Mouse (Mus musculus) ovary, adult 2 months (tissue): ENCODE measurements around the gene Acer1. TPM values are rescaled to one million over a fixed set of nuclear protein-coding genes. Genes with fewer than 3 reads are reported as not detected.

ENCODE experiments used
- polyA plus RNA-seq: library from polyadenylated mRNA; depleted of rRNA; stranded (reverse); fragments of >200 nt; gene quantifications from 2 replicates; pipeline ENCODE4 v1.2.3, GENCODE M21; 2012; rRNA removed

The Acer1 gene
- 0.14 TPM in 2 replicates for polyA plus RNA-seq

DNA sequence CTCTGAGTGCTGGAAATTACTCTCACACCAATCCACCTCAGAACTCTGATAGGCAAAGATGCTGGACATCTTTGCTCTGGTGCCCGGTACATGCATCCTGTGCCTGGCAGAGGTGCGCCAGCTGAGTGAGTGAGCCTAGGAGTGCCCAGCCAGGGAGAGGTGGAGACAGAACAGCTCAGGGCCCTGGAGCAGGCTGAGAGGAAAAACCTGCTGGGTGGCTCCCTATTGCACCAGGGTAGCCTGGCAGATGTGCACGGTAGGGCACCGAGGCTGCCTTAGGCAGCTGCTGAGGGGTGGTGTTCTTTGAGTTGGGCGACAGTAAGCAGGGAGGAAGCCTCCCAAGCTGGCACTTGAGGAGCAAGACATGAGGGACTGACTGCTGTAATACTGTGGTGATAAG lies at the start of gene Acer1:
Gene Acer1, minus strand, starts transcription at position 114 of the 400 bp plus-strand sequence.

DNA sequence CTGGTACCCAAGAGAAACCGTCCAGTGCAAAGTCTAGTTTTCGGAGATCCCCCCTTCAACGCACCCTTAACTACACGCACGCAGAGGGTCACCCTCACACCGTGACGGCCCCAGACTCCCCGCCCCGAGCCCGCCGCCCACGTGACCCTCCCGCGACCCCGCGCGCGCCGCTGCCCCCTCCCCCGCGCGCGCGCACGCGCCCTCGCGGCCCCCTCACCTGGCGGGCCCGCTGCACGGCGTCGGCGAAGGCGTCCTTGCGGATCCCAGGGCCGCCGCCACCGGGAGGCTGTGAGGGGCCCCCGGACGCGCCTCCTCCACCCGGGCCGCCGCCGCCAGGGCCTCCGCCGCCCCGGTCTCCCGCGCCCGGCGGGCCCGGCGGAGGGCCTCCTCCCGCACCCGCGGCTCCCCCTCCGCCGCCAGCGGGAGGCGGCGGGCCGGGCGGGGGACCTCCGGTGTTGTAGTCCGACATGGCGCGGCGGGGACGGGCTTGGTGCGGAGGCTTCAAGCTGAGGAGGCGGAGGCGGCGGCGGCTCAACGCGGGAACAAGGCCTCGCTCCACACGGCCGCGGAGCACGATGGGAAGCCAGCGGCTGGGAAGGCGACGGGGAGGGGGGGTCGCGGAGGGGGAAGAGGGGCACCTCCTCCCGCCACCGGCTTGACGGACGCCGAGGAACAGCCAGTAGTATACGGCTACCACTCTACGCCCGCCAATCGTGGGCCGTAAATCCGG lies 49.2 kb upstream of the Acer1 start, which contains the start of gene Khsrp:
Gene Khsrp, minus strand, starts transcription at position 592 of the 730 bp plus-strand sequence.

DNA sequence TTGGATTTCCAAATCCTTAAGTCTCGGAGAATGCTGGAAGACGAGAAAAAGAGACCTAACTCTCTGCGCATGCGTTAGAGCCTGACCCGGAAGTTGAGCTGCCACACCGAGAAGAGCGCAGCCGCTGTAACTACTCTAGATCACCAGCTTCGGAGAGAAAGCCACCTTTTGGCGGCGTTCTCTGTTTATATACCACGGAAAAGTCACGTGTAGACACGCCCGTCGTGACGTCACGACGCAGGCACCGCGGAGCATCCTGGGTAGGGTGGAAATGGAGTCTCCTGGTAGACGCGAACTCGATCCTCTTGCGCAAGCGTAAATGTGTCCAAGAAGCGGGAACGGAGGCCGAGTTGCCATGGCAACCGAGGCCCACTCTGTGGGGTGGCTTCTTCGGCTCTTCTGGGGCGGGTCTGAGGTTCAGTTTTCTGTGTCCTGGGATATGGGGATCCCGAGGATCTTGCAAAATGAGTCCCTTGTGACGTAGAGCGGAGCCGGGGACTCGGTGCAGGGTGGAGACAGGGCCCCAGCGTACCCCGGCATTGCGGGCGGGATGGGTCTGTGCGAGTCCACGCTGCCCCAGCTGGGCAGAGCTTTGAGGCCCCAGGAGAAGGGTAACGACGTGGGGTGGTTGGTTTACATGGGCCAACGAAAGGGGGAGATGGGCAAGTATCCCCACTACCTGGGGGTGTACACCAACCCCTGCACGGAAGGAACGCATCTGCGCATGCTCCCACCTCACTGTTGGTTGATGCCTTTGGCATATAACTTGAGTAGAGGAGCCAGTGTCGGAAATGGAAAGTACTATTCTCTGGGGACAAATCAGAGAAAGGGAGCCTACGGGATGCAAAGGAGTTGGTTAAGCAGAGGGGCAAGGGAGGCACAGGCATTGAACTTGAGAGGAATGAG lies 29.6 kb upstream of the Acer1 start, which contains the start of the genes Gtf2f1 and Gm17949:
Gene Gtf2f1, minus strand, starts transcription at position 53 of the 906 bp plus-strand sequence.
Gene Gm17949, plus strand, starts transcription at position 234 of the 906 bp plus-strand sequence.

DNA sequence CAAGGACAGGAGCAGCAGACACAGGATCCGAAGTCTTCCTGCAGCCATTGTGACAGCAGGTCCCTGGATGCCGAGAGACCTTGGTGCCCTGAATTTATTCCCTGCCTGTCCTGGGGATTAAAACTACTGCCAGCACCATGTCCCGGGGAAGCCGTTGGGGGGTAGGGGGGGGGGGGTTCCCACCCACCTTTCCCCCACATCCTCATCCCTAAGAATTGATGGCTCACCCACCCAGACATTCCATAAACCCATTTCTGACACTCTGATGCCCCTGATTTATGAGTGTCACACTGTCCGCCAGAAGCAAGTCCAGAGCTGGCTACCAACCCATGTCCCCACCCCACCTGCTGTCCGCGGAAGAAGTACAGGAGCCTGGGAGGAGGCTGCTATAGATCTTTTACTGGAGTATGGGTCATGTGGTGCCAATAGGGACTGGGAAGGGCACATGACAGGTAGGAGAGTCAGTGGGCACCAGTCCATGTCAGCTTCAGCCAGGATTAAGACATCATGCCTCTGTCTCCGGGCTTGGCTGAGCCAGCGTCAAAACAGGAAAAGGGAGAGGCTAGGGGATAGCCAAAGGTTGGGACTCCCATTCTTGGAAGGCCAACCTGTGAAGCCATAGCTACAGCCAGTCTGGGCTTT lies 18.2 kb upstream of the Acer1 start, which contains the start of gene Pspn:
Gene Pspn, minus strand, starts transcription at position 51 of the 642 bp plus-strand sequence.

DNA sequence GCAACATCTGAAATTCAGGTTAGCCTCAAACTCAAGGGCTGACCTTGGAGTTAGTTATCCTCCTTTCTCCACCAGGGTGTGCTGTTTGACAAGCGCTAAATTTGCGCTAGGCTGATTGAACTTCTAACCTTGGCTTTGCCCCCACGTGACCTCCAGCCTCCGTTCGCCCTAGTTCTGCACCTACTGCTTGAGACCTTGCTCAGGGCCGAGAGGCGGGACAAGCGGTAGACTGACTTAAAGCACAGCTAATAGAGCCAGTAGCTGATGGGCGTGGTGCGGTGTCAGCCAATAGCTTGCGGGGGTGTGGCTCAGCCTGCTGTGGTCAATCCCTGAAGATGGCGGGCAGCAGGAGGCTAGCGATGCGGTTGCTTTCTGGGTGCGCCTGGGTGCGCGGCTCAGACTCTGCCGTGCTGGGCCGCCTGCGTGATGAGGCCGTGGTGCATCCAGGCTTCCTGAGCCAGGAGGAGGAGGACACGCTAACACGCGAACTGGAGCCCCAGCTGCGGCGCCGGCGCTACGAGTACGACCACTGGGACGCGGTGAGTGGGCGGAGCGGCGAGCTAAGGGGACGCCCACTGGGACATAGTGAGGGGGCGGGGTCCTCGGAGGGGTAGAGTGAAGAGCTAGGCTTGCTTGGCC lies 15.2 kb upstream of the Acer1 start, which contains the start of gene Alkbh7:
Gene Alkbh7, plus strand, starts transcription at position 311 of the 639 bp plus-strand sequence.

DNA sequence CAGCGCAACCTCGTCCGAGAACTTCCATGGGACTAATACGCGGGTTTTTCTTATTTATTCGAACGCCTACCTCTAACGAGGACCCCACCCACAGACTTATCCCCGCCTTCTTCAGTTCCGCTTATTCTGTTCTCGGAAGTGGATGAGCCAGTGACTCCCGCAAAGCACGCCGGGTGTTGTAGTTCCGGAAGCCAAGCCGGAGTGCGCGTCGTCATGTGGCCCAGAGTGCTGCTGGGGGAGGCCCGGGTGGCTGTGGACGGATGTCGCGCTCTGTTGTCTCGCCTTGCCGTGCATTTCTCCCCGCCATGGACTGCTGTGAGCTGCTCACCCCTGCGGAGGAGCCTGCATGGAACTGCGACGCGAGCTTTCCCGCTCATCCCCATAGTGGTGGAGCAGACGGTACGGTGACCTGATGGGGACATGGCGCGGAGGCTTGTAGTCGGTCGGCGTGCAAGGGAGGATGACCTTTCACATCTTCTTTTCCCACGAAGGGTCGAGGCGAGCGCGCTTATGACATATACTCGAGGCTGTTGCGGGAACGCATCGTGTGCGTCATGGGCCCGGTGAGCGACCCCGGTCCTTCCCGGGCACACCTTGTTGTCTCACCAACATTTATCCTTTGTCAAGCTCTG lies 8.3 kb upstream of the Acer1 start, which contains the start of gene Clpp:
Gene Clpp, plus strand, starts transcription at position 191 of the 632 bp plus-strand sequence.

DNA sequence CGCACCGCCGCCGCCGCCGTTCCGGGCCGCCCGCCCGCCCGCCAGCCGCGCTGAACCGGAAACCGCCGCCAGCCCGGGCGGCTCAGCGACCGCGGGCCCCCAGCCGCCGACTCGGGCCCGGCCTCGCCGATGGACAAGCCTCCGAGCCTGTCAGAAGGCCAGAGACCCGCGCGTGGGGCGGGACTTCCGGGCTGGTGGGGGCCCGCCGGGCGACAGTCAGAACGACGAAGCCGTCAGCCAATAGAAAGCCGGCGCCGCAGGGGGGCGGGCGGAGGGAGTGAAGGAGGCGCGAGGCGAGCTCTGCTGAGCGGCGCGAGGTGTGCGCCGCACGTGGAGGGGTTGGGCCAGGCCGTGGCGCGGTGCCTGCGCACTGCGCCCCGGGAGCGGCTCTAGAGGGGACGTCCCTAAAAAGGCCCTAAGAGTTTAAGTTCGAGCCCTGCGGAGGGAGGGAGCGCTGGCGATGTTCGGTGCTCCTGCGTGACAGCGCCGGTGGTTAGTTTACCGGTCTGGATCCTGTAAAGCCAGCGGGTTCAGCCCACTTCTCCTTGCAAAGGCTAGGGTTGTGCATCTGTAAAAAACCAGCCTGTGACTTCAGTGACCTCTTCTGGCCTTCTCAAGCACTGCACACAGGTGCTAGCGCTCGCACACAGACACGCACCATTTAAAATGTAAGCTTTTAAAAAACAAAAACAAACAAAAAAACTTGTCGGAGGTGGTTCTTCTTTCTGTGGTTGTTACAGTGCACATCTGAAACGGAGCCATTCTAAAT lies 46.4 kb downstream of the Acer1 start, which contains the start of gene Mllt1:
Gene Mllt1, minus strand, starts transcription at position 53 of the 769 bp plus-strand sequence.

Other genes with a start within 250 kb of the Acer1 start
- 169 and 335 TPM in 2 replicates for gene Nrtn, start 224.6 kb downstream of the Acer1 start, polyA plus RNA-seq
- 135 and 136 TPM in 2 replicates for gene Dus3l, start 217.4 kb downstream of the Acer1 start, polyA plus RNA-seq
- 3.3 and 4.8 TPM in 2 replicates for gene Prr22, start 211.9 kb downstream of the Acer1 start, polyA plus RNA-seq
- 26.0 and 26.5 TPM in 2 replicates for gene Rfx2, start 151.1 kb downstream of the Acer1 start, polyA plus RNA-seq
- 0.05 TPM in 1 of 2 replicates, not detected in the other for gene Acsbg2, start 107.7 kb downstream of the Acer1 start, polyA plus RNA-seq
- gene 1700061G19Rik, start 106.6 kb downstream of the Acer1 start, polyA plus RNA-seq: 0.16 and 0.37 TPM in 2 replicates
- 94.1 and 98.4 TPM in 2 replicates for gene Mllt1, start 46.7 kb downstream of the Acer1 start, polyA plus RNA-seq
- gene Clpp, start 8.2 kb upstream of the Acer1 start, polyA plus RNA-seq: 290 and 341 TPM in 2 replicates
- 86.7 and 97.3 TPM in 2 replicates for gene Alkbh7, start 15.2 kb upstream of the Acer1 start, polyA plus RNA-seq
- gene Pspn, start 17.9 kb upstream of the Acer1 start, polyA plus RNA-seq: 1.3 and 1.6 TPM in 2 replicates
- gene Gtf2f1, start 29.2 kb upstream of the Acer1 start, polyA plus RNA-seq: 34.5 and 38.2 TPM in 2 replicates
- not detected in 2 replicates for gene Gm17949, start 29.3 kb upstream of the Acer1 start, polyA plus RNA-seq
- gene Khsrp, start 49.4 kb upstream of the Acer1 start, polyA plus RNA-seq: 142 and 166 TPM in 2 replicates
- gene Slc25a41, start 59.5 kb upstream of the Acer1 start, polyA plus RNA-seq: 0.12 and 0.25 TPM in 2 replicates
- 24.0 and 26.3 TPM in 2 replicates for gene Crb3, start 77.0 kb upstream of the Acer1 start, polyA plus RNA-seq
- gene Slc25a23, start 77.7 kb upstream of the Acer1 start, polyA plus RNA-seq: 60.7 and 77.3 TPM in 2 replicates
- gene Dennd1c, start 96.4 kb upstream of the Acer1 start, polyA plus RNA-seq: 5.0 and 6.5 TPM in 2 replicates
- gene Tubb4a, start 105.7 kb upstream of the Acer1 start, polyA plus RNA-seq: 6.7 and 6.9 TPM in 2 replicates
- gene Tnfsf9, start 123.2 kb upstream of the Acer1 start, polyA plus RNA-seq: 4.4 and 5.3 TPM in 2 replicates
- gene Cd70, start 167.7 kb upstream of the Acer1 start, polyA plus RNA-seq: 0.18 and 0.34 TPM in 2 replicates
- gene Tnfsf14, start 212.1 kb upstream of the Acer1 start, polyA plus RNA-seq: 0.52 and 0.68 TPM in 2 replicates
- 197 and 243 TPM in 2 replicates for gene C3, start 246.0 kb upstream of the Acer1 start, polyA plus RNA-seq